Mouse (Mus musculus) brain, embryonic 14.5 days (tissue): ENCODE results near the gene Cit. TPM values are rescaled to one million over a fixed set of nuclear protein-coding genes. Genes with fewer than 3 reads are reported as not detected.

Experiments
- DNase-seq: peaks from one replicate; pipeline ENCODE4 v3.0.0-alpha.2; 2011; ENCODE audit warnings: low read depth
- CTCF ChIP-seq: fragments of 200-500 bp; IDR thresholded peaks from 2 replicates; pipeline ENCODE4 v1.5.1; 2012; ENCODE audit warnings: inconsistent platforms, mild to moderate bottlenecking, moderate library complexity, borderline replicate concordance; ENCODE audit not compliant: insufficient read depth, insufficient read length; ENCODE audit errors: extremely low read depth
- POLR2A ChIP-seq: fragments of 200-500 bp; IDR thresholded peaks from 2 replicates; pipeline ENCODE4 v1.6.1; 2012; ENCODE audit warnings: mild to moderate bottlenecking, inconsistent platforms, borderline replicate concordance; ENCODE audit not compliant: poor library complexity, insufficient read depth, insufficient read length, severe bottlenecking; ENCODE audit errors: extremely low read depth
- polyA plus RNA-seq: library from polyadenylated mRNA; depleted of rRNA; stranded (reverse); fragments of >200 nt; gene quantifications from 2 replicates; pipeline ENCODE4 v1.2.3, GENCODE M21; 2012

Cit gene
- polyA plus RNA-seq, 1 experiment = 12.7 TPM

GRCm38 (mm10) chr5:115853691-115854090, 8.6 kb downstream of the Cit start:
- no peak for TF ChIP-seq CTCF
- TF ChIP-seq POLR2A = no peak
- no peak for DNase-seq

GRCm38 (mm10) chr5:115854370-115854769, 9.3 kb downstream of the Cit start:
- TF ChIP-seq CTCF (no peak), POLR2A (no peak)
- DNase-seq = no peak

- TF ChIP-seq POLR2A (no peak), CTCF (no peak)
- DNase-seq = no peak
Measured at GRCm38 (mm10) chr5:115858652-115859051, 13.6 kb downstream of the Cit start.

- TF ChIP-seq POLR2A = no peak
- no peak for DNase-seq
Measured at GRCm38 (mm10) chr5:115859461-115859860, 14.4 kb downstream of the Cit start.

GRCm38 (mm10) chr5:115861991-115862390, 16.9 kb downstream of the Cit start:
- DNase-seq = no peak
- no peak for TF ChIP-seq POLR2A
- no peak for TF ChIP-seq CTCF

GRCm38 (mm10) chr5:115862439-115862838, 17.4 kb downstream of the Cit start:
- TF ChIP-seq POLR2A = no peak
- no peak for TF ChIP-seq CTCF
- no peak for DNase-seq

- no peak for DNase-seq
- TF ChIP-seq CTCF (no peak), POLR2A (no peak)
Measured at GRCm38 (mm10) chr5:115866296-115866695, 21.2 kb downstream of the Cit start.

GRCm38 (mm10) chr5:115868540-115868939, 23.5 kb downstream of the Cit start:
- TF ChIP-seq CTCF = no peak
- TF ChIP-seq POLR2A = no peak
- DNase-seq = peak; percentile 64

- no peak for DNase-seq
- TF ChIP-seq POLR2A (no peak), CTCF (no peak)
Measured at GRCm38 (mm10) chr5:115869198-115869597, 24.1 kb downstream of the Cit start.

- no peak for DNase-seq
- TF ChIP-seq CTCF (no peak), POLR2A (no peak)
Measured at GRCm38 (mm10) chr5:115871153-115871552, 26.1 kb downstream of the Cit start.

- no peak for DNase-seq
- TF ChIP-seq CTCF = no peak
- no peak for TF ChIP-seq POLR2A
Measured at GRCm38 (mm10) chr5:115872106-115872505, 27.0 kb downstream of the Cit start.

GRCm38 (mm10) chr5:115872956-115873355, 27.9 kb downstream of the Cit start:
- no peak for DNase-seq
- TF ChIP-seq CTCF = no peak
- no peak for TF ChIP-seq POLR2A

GRCm38 (mm10) chr5:115877425-115877824, 32.3 kb downstream of the Cit start:
- TF ChIP-seq CTCF (no peak; the same call in 1 of the 2 replicates), POLR2A (no peak)
- DNase-seq = no peak

GRCm38 (mm10) chr5:115882165-115882564, 37.1 kb downstream of the Cit start:
- no peak for DNase-seq
- TF ChIP-seq CTCF (no peak), POLR2A (no peak)
